Mouse (Mus musculus) intestine, postnatal 0 days (tissue): ENCODE measurements around the gene Gramd2. TPM values are rescaled to one million over a fixed set of nuclear protein-coding genes. Genes with fewer than 3 reads are reported as not detected.

Experiments used
- ATAC-seq: fragments of 200-750 bp; cut with Nextera tagmentation; 2 replicates; pipeline ENCODE4 v1.8.0; 2017; ENCODE audit warnings: mild to moderate bottlenecking, moderate TSS enrichment, moderate library complexity
- H3K27ac ChIP-seq: fragments of 300-500 bp; sonication (generic); 2 replicates; pipeline ENCODE4 v1.5.1; 2014; ENCODE audit warnings: mild to moderate bottlenecking, low read depth, low read length, moderate library complexity
- H3K27me3 ChIP-seq: fragments of 300-500 bp; sonication (generic); replicated peaks from 2 replicates; pipeline ENCODE4 v1.6.1; 2014; ENCODE audit warnings: low read length, mixed read lengths; ENCODE audit not compliant: control insufficient read depth, insufficient read depth
- H3K36me3 ChIP-seq: fragments of 300-500 bp; sonication (generic); 2 replicates; pipeline ENCODE4 v1.6.1; 2014; ENCODE audit warnings: mild to moderate bottlenecking, moderate library complexity; ENCODE audit not compliant: control insufficient read depth, insufficient read depth
- H3K4me1 ChIP-seq: fragments of 300-500 bp; sonication (generic); replicated peaks from 2 replicates; pipeline ENCODE4 v1.6.1; 2014; ENCODE audit warnings: antibody characterized with exemption, low read length, mixed read lengths; ENCODE audit not compliant: control insufficient read depth, insufficient read depth
- H3K4me2 ChIP-seq: fragments of 300-500 bp; sonication (generic); replicated peaks from 2 replicates; pipeline ENCODE4 v1.6.1; 2014; ENCODE audit warnings: low read depth, mild to moderate bottlenecking, moderate library complexity
- H3K4me3 ChIP-seq: fragments of 300-500 bp; sonication (generic); 2 replicates; pipeline ENCODE4 v1.5.1; 2014; ENCODE audit warnings: low read depth, low read length
- H3K9ac ChIP-seq: fragments of 300-500 bp; sonication (generic); 2 replicates; pipeline ENCODE4 v1.6.1; 2014; ENCODE audit warnings: mild to moderate bottlenecking, low read depth, low read length
- H3K9me3 ChIP-seq: fragments of 300-500 bp; sonication (generic); 2 replicates; pipeline ENCODE4 v1.6.1; 2016; ENCODE audit warnings: mixed run types; ENCODE audit not compliant: control insufficient read depth
- CTCF ChIP-seq: sonication (generic); IDR thresholded peaks from 2 replicates; pipeline ENCODE4 v1.5.1; 2016; ENCODE audit warnings: low read depth, mild to moderate bottlenecking, control low read depth, antibody characterized with exemption, moderate library complexity
- WGBS: fragments of 180-500 bp; shearing (Covaris S2); extraction: QIAGEN DNeasy Blood & Tissue Kit; methylation state at CpG from one replicate; pipeline ENCODE4 v1.1.7; 2014; 5-methylcytosine and 5-hydroxymethylcytosine counted together
- polyA plus RNA-seq: library from polyadenylated mRNA; unstranded; fragments of >200 nt; fragmentation: Nextera tagmentation; extraction: Ambion mirVana; gene quantifications from 2 replicates; pipeline ENCODE4 v1.2.1, GENCODE M21; 2015

The Gramd2 gene
- polyA plus RNA-seq, 1 experiment from 2014 or later: 0.37 TPM

GRCm38 (mm10) chr9:59660421-59660820, 19.5 kb upstream of the Gramd2 start:
- TF ChIP-seq CTCF: no peak
- no peaks in the 10 kb centered on the region for H3K27me3 ChIP-seq
- 51% methylated on average over 10 of the region's 10 CpGs for WGBS
- peak overlapping the region; percentile 62; the same call in 1 of the 2 replicates for H3K27ac ChIP-seq
- ATAC-seq: no peak
- peaks cover 9% of the 10 kb centered on the region; the same call in 1 of the 2 replicates for H3K36me3 ChIP-seq
- no peak overlapping the region for H3K4me3 ChIP-seq
- H3K4me1 ChIP-seq: peaks cover 29% of the 10 kb centered on the region
- H3K4me2 ChIP-seq: no peak overlapping the region; the same call in 1 of the 2 replicates
- no peak overlapping the region for H3K9ac ChIP-seq
- no peaks in the 10 kb centered on the region for H3K9me3 ChIP-seq

DNA sequence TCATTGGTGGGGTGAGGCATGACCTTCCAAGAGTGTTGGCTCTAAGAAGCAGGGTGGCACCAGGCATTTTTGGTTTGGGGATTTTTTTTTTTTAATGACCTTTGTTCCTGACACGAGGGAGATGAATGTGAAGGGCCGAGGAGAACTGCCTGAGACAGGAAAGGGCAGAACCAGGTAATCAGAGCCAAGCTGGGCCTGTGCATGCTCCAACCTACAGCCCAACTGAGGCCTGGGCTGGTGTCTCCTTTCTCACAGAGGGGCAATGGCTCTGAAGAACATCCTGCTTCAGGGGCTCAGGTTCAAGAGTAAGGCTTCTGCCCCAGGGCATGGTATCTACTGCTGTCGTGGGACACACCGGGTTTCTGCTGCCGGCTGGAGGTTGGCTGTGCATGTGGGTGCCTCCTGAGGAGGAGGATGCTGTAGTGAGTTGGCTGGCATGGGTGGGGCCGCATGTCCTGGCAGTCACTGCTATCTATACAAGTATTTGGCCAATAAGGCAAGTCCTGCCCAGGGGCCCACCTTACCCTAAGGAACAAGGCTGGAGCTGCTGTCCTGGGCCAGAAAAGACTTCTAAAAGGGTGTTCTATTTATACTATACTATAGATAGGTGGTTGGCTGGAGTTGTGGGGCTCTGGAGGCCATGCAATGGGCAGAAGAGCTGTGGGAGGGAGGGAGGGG, 18.5 kb upstream of the Gramd2 start:
- TF ChIP-seq CTCF: no peak
- no peak for ATAC-seq
- Histone ChIP-seq H3K36me3 (peaks cover 17% of the 10 kb centered on the region; the same call in 1 of the 2 replicates), H3K4me3 (no peak overlapping the region), H3K9ac (no peak overlapping the region), H3K9me3 (no peaks in the 10 kb centered on the region), H3K4me1 (peaks cover 26% of the 10 kb centered on the region), H3K27ac (no peak overlapping the region), H3K27me3 (no peaks in the 10 kb centered on the region), H3K4me2 (no peak overlapping the region)
- WGBS: 45% methylated on average over 6 of the region's 6 CpGs

DNA sequence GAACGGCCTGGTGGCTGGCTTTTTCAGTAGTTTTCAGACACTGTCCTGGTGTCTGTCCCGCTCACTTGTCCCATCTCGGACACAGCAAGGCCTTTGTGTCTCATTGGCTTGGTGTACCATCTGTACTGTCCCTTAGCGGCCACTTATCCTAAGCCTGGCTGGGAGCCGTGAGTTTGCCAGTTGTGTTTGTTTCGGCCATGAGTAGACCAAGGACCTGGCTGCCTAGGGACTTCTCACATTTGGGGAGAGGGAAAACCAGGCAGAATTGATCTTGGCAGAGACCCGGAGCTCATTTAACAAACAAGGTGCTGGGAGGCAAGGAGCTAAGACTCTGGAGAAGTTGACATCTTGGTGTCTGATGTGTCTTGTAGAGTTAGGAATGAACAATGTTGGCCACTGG, 16.7 kb upstream of the Gramd2 start:
- H3K27me3 ChIP-seq: no peaks in the 10 kb centered on the region
- no peaks in the 10 kb centered on the region for H3K9me3 ChIP-seq
- peaks cover 21% of the 10 kb centered on the region for H3K4me1 ChIP-seq
- no peak overlapping the region for H3K4me2 ChIP-seq
- H3K36me3 ChIP-seq: peaks cover 32% of the 10 kb centered on the region
- peak overlapping the region; percentile 66 for H3K27ac ChIP-seq
- ATAC-seq: no peak
- no peak for TF ChIP-seq CTCF
- H3K9ac ChIP-seq: 0 out of 2 replicates have a peak overlapping the region, but pooled peaks have one; percentile 22
- 84% methylated on average over 7 of the region's 7 CpGs for WGBS
- no peak overlapping the region for H3K4me3 ChIP-seq

DNA sequence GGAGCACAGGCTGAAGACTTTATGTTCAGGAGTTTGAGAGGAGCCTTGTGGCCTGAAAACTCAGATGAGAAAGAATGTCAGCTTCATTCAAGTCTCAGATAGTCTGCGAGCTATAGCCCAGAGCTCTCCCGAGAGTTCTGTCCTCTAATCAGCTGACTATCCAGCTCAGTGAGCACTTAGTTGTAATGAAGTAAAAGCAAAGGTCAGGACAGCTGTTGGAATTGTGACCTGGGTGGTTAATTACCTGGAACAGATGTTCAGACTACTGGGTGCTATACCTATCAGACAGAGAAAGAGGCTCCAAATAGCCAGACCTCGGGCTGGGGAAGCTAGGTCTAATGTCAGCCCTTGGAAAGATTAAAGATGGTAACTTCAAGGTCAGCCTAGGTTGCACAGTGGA, 16.0 kb upstream of the Gramd2 start:
- peak overlapping the region; percentile 66 for H3K27ac ChIP-seq
- peaks cover 20% of the 10 kb centered on the region for H3K4me1 ChIP-seq
- 0 out of 2 replicates have a peak overlapping the region, but pooled peaks have one; percentile 22 for H3K9ac ChIP-seq
- H3K36me3 ChIP-seq: peaks cover 38% of the 10 kb centered on the region
- TF ChIP-seq CTCF: no peak
- no peak overlapping the region for H3K4me2 ChIP-seq
- ATAC-seq: peak; percentile 51
- WGBS: 33% methylated on average over 3 of the region's 3 CpGs
- H3K4me3 ChIP-seq: no peak overlapping the region
- H3K27me3 ChIP-seq: no peaks in the 10 kb centered on the region
- no peaks in the 10 kb centered on the region for H3K9me3 ChIP-seq

DNA sequence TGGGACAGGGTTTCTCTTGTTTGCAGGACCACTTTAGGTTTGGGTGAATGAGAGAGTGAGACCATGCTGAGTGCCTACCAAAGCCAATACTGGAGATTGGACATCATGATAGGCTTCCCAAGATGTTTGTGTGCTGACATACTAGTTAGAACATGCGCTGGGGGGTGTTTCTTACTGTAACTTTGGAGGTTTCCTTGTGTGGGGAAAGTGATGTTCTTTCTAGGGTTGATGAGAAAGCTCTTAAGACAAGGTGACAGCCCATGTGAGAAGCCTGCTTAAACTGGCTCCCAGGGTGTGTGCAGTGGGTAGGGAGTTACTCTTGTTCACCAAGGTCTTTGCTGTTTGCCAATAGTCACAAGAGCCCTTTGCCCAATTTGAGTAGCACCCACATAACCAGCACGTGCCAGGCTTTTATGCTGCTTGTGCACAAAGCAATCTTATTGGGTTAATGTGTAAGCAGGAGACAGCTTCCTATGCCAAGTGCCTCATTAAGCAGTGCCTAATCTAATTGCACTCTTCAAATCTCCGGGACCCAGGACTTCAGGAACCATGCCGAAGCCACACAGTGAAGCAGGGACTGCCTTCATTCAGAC, 15.2 kb upstream of the Gramd2 start:
- Histone ChIP-seq H3K36me3 (peaks cover 43% of the 10 kb centered on the region), H3K9me3 (no peaks in the 10 kb centered on the region), H3K4me1 (peaks cover 14% of the 10 kb centered on the region), H3K4me2 (no peak overlapping the region), H3K4me3 (no peak overlapping the region), H3K27ac (peak overlapping the region; percentile 66; the same call in 1 of the 2 replicates), H3K27me3 (no peaks in the 10 kb centered on the region), H3K9ac (no peak overlapping the region)
- WGBS: 47% methylated on average over 4 of the region's 4 CpGs
- peak; percentile 31; the same call in 1 of the 2 replicates for ATAC-seq
- no peak for TF ChIP-seq CTCF

GRCm38 (mm10) chr9:59666016-59666415, 13.9 kb upstream of the Gramd2 start:
- H3K4me2 ChIP-seq: no peak overlapping the region
- no peaks in the 10 kb centered on the region for H3K9me3 ChIP-seq
- 92% methylated on average over 8 of the region's 8 CpGs for WGBS
- H3K36me3 ChIP-seq: peaks cover 55% of the 10 kb centered on the region
- no peaks in the 10 kb centered on the region for H3K27me3 ChIP-seq
- no peak for TF ChIP-seq CTCF
- H3K4me1 ChIP-seq: peaks cover 11% of the 10 kb centered on the region
- no peak overlapping the region for H3K27ac ChIP-seq
- ATAC-seq: no peak
- H3K9ac ChIP-seq: no peak overlapping the region
- no peak overlapping the region for H3K4me3 ChIP-seq
